Mouse (Mus musculus) C2C12 (cell line): Measurements from ENCODE around the gene Scpep1.

Source experiments
- CEBPB ChIP-seq: IDR thresholded peaks from one replicate; pipeline ENCODE4 v1.6.1; 2011; ENCODE audit warnings: low read depth, mild to moderate bottlenecking, control low read depth, moderate library complexity
- CTCF ChIP-seq: IDR thresholded peaks from one replicate; pipeline ENCODE4 v1.5.1; 2011; ENCODE audit not compliant: control insufficient read depth, insufficient read depth, insufficient read length
- MAX ChIP-seq: IDR thresholded peaks from one replicate; pipeline ENCODE4 v1.6.1; 2011; ENCODE audit warnings: mild to moderate bottlenecking, control low read depth
- MYOD1 ChIP-seq: IDR thresholded peaks from one replicate; pipeline ENCODE4 v1.6.1; 2011; ENCODE audit warnings: low read depth; ENCODE audit not compliant: control insufficient read depth, insufficient read length
- MYOG ChIP-seq: IDR thresholded peaks from one replicate; pipeline ENCODE4 v1.6.1; 2011; ENCODE audit not compliant: control insufficient read depth, insufficient read length; ENCODE audit errors: extremely low read depth
- USF1 ChIP-seq: IDR thresholded peaks from one replicate; pipeline ENCODE4 v1.6.1; 2011; ENCODE audit warnings: low read depth, mild to moderate bottlenecking, control low read depth, moderate library complexity

- TF ChIP-seq CTCF (no peak), MAX (no peak), CEBPB (no peak), USF1 (no peak), MYOG (no peak), MYOD1 (no peak)
Observed at GRCm38 (mm10) chr11:89002068-89002467, 46.8 kb upstream of the Scpep1 start.
